ENCODE assay signal across 14 mouse cellular contexts in genomic region chr15:92364153-92364552, GRCm38 (mm10). TPM values are rescaled to one million over a fixed set of nuclear protein-coding genes. Genes with fewer than 3 reads are reported as not detected.
DNase-seq lines count a peak whose midpoint lies in the region; ATAC-seq lines count a peak whose summit lies in the region.
"Had no signal": no experiment of that assay in that cellular context is flagged by ENCODE, and none has a peak within 500 bp of the region (broad histone marks: within the 10 kb centered on the region; RNA-seq: fewer than 3 reads in every experiment).

No protein-coding gene starts in this region.

- WGBS in forebrain, embryonic 15.5 days, result 38% methylated on average over 6 of the region's 6 CpGs
- WGBS in forebrain, embryonic 11.5 days, result 91% methylated on average over 6 of the region's 6 CpGs
- 23% methylated on average over 6 of the region's 6 CpGs for WGBS in kidney, embryonic 16.5 days
- 25% methylated on average over 6 of the region's 6 CpGs for WGBS in heart, embryonic 13.5 days

- H3K4me1 ChIP-seq in forebrain, embryonic 15.5 days, result peaks cover 8% of the 10 kb centered on the region
- H3K4me1 ChIP-seq in forebrain, embryonic 11.5 days (replicated peaks; ENCODE audit: control insufficient read depth, insufficient read depth, low read length), result no peaks in the 10 kb centered on the region
- H3K4me1 ChIP-seq in kidney, embryonic 16.5 days (ENCODE audit: insufficient read depth, low read length), result no peaks in the 10 kb centered on the region
- H3K4me1 ChIP-seq in heart, embryonic 13.5 days, result peaks cover 9% of the 10 kb centered on the region
- H3K4me1 ChIP-seq: limb, embryonic 12.5 days; liver, embryonic 15.5 days; megakaryocyte, embryonic 14.5 days had no signal

- H3K36me3 ChIP-seq in forebrain, embryonic 15.5 days, result no peaks in the 10 kb centered on the region
- H3K36me3 ChIP-seq in forebrain, embryonic 11.5 days (ENCODE audit: control insufficient read depth, insufficient read depth, low read length), result no peaks in the 10 kb centered on the region
- H3K36me3 ChIP-seq in kidney, embryonic 16.5 days (ENCODE audit: insufficient read depth, low read length), result no peaks in the 10 kb centered on the region
- H3K36me3 ChIP-seq in heart, embryonic 13.5 days, result no peaks in the 10 kb centered on the region
- H3K36me3 ChIP-seq: limb, embryonic 12.5 days; liver, embryonic 15.5 days had no signal

- H3K9ac ChIP-seq in forebrain, embryonic 15.5 days (replicated peaks), result no peak overlapping the region
- H3K9ac ChIP-seq in forebrain, embryonic 11.5 days (ENCODE audit: low read length), result no peak overlapping the region
- no peak overlapping the region for H3K9ac ChIP-seq in kidney, embryonic 16.5 days (replicated peaks; ENCODE audit: low read length)
- no peak overlapping the region for H3K9ac ChIP-seq in heart, embryonic 13.5 days
- H3K9ac ChIP-seq: limb, embryonic 12.5 days; liver, embryonic 15.5 days had no signal

- H3K9me3 ChIP-seq in forebrain, embryonic 15.5 days, result no peaks in the 10 kb centered on the region
- H3K9me3 ChIP-seq in forebrain, embryonic 11.5 days (ENCODE audit: control insufficient read depth, low read length), result no peaks in the 10 kb centered on the region
- no peaks in the 10 kb centered on the region for H3K9me3 ChIP-seq in kidney, embryonic 16.5 days (ENCODE audit: low read length)
- no peaks in the 10 kb centered on the region for H3K9me3 ChIP-seq in heart, embryonic 13.5 days
- H3K9me3 ChIP-seq: limb, embryonic 12.5 days; liver, embryonic 15.5 days had no signal

- peak overlapping the region; percentile 56 for H3K27ac ChIP-seq in forebrain, embryonic 15.5 days (replicated peaks)
- no peak overlapping the region for H3K27ac ChIP-seq in forebrain, embryonic 11.5 days (ENCODE audit: low read depth, low read length)
- H3K27ac ChIP-seq in kidney, embryonic 16.5 days (ENCODE audit: low read length), result no peak overlapping the region
- H3K27ac ChIP-seq in heart, embryonic 13.5 days (replicated peaks), result 0 out of 2 replicates have a peak overlapping the region, but pooled peaks have one; percentile 32
- H3K27ac ChIP-seq: limb, embryonic 12.5 days; liver, embryonic 15.5 days had no signal

- no peak overlapping the region for H3K4me2 ChIP-seq in forebrain, embryonic 15.5 days (replicated peaks)
- no peak overlapping the region for H3K4me2 ChIP-seq in forebrain, embryonic 11.5 days (ENCODE audit: low read depth, low read length, severe bottlenecking)
- H3K4me2 ChIP-seq in kidney, embryonic 16.5 days (replicated peaks; ENCODE audit: low read depth, low read length), result no peak overlapping the region
- peak overlapping the region; percentile 28; the same call in 1 of the 2 replicates for H3K4me2 ChIP-seq in heart, embryonic 13.5 days
- H3K4me2 ChIP-seq: limb, embryonic 12.5 days; liver, embryonic 15.5 days had no signal

- no peak overlapping the region for H3K4me3 ChIP-seq in forebrain, embryonic 15.5 days
- H3K4me3 ChIP-seq in forebrain, embryonic 11.5 days (ENCODE audit: low read depth, low read length), result no peak overlapping the region
- no peak overlapping the region for H3K4me3 ChIP-seq in kidney, embryonic 16.5 days (ENCODE audit: low read length)
- no peak overlapping the region for H3K4me3 ChIP-seq in heart, embryonic 13.5 days
- H3K4me3 ChIP-seq: limb, embryonic 12.5 days; liver, embryonic 15.5 days; megakaryocyte, embryonic 14.5 days had no signal

- peak; percentile 95 for ATAC-seq in forebrain, embryonic 15.5 days (replicated peaks)
- ATAC-seq in forebrain, embryonic 11.5 days (replicated peaks; ENCODE audit: low FRiP score), result no peak
- ATAC-seq in kidney, embryonic 16.5 days (ENCODE audit: low FRiP score, low TSS enrichment), result no peak
- ATAC-seq in heart, embryonic 13.5 days (ENCODE audit: extremely low read depth, insufficient number of reproducible peaks, low FRiP score, low TSS enrichment), result no peak

- no peak for DNase-seq in forebrain, embryonic 11.5 days (ENCODE audit: low spot score)
- DNase-seq in kidney, postnatal 14 days, result peak; percentile 14
- peak; percentile 9 for DNase-seq in A20 (ENCODE audit: low read depth, low spot score)
- DNase-seq in ovary, postnatal 10 days (ENCODE audit: low spot score), result no peak
- no peak for DNase-seq in adipocyte (ENCODE audit: low spot score)
- DNase-seq: adrenal gland, adult 8-10 months; cerebellum, postnatal 14 days; thymus, adult 18-20 months had no signal

- no peaks in the 10 kb centered on the region for H3K27me3 ChIP-seq in forebrain, embryonic 15.5 days
- H3K27me3 ChIP-seq in forebrain, embryonic 11.5 days (ENCODE audit: control insufficient read depth, insufficient read depth, low read length), result no peaks in the 10 kb centered on the region
- H3K27me3 ChIP-seq in kidney, embryonic 16.5 days (ENCODE audit: insufficient read depth, low read length), result no peaks in the 10 kb centered on the region
- H3K27me3 ChIP-seq in heart, embryonic 13.5 days (replicated peaks), result no peaks in the 10 kb centered on the region
- H3K27me3 ChIP-seq: liver, embryonic 15.5 days; megakaryocyte, embryonic 14.5 days had no signal

RNA-seq across cellular contexts. Expression of gene Pdzrn4, which starts 32.5 kb away (rescaled TPM):
- 16.4 and 16.5 TPM in 2 replicates for polyA plus RNA-seq in forebrain, embryonic 15.5 days (2015; fragmentation: Nextera tagmentation; extraction: Ambion mirVana)
- 3.2 and 3.8 TPM in 2 replicates for polyA plus RNA-seq in forebrain, embryonic 11.5 days (2014; fragmentation: Nextera tagmentation; extraction: Ambion mirVana)
- 2.9 and 3.1 TPM in 2 replicates for polyA plus RNA-seq in kidney, embryonic 16.5 days (2015; fragmentation: Nextera tagmentation; extraction: Ambion mirVana)
- 0.74 and 0.79 TPM in 2 replicates for polyA plus RNA-seq in heart, embryonic 13.5 days (2015; fragmentation: Nextera tagmentation; extraction: Ambion mirVana)

Comparison
In these comparisons a context has a peak if more than half of its experiments do, and no peak if none do; other contexts are left out.
1. H3K27ac ChIP-seq: peak in forebrain, embryonic 15.5 days (single experiment) and heart, embryonic 13.5 days (single experiment); none in forebrain, embryonic 11.5 days (single experiment) and kidney, embryonic 16.5 days (single experiment).
2. DNase-seq: peak in kidney, postnatal 14 days (single experiment) and A20 (single experiment); none in forebrain, embryonic 11.5 days (single experiment), ovary, postnatal 10 days (single experiment) and adipocyte (single experiment).